Mouse (Mus musculus): ENCODE data around the gene Asna1. TPM values are rescaled to one million over a fixed set of nuclear protein-coding genes. Genes with fewer than 3 reads are reported as not detected.

Asna1 gene
- polyA plus RNA-seq, 1 experiment from 2014 or later, result 95.9 TPM

GRCm38 (mm10) chr8:85027922-85028321, 2.8 kb upstream of the Asna1 start:
- Histone ChIP-seq H3K9ac (ENCODE audit: low read length) (peak overlapping the region; percentile 90), H3K36me3 (ENCODE audit: control insufficient read depth, insufficient read depth, low read length) (peaks cover 49% of the 10 kb centered on the region)

GRCm38 (mm10) chr8:85027516-85027855, 2.4 kb upstream of the Asna1 start:
- peak overlapping the region; percentile 89 for H3K27ac ChIP-seq (ENCODE audit: low read depth)
- H3K4me1 ChIP-seq (replicated peaks; ENCODE audit: control insufficient read depth, insufficient read depth, low read length), result peaks cover 28% of the 10 kb centered on the region
- ATAC-seq (replicated peaks; ENCODE audit: low FRiP score, low TSS enrichment, low read depth) (no peak), DNase-seq (ENCODE audit: low spot score) (no peak)
- no peaks in the 10 kb centered on the region for H3K27me3 ChIP-seq (replicated peaks; ENCODE audit: control insufficient read depth, insufficient read depth, low read length)
- peak overlapping the region; percentile 66 for H3K4me2 ChIP-seq (ENCODE audit: low read length)
- peaks cover 49% of the 10 kb centered on the region for H3K36me3 ChIP-seq (ENCODE audit: control insufficient read depth, insufficient read depth, low read length)
- peak overlapping the region; percentile 90 for H3K9ac ChIP-seq (ENCODE audit: low read length)
- H3K9me3 ChIP-seq (ENCODE audit: control insufficient read depth, low read length), result no peaks in the 10 kb centered on the region
- peak overlapping the region; percentile 93 for H3K4me3 ChIP-seq (ENCODE audit: low read depth, low read length)
- WGBS, result 1% methylated on average over 13 of the region's 13 CpGs

More at GRCm38 (mm10) chr8:85027922-85028321, 2.8 kb upstream of the Asna1 start:
- Histone ChIP-seq H3K4me2 (ENCODE audit: low read length) (peak overlapping the region; percentile 66), H3K4me1 (replicated peaks; ENCODE audit: control insufficient read depth, insufficient read depth, low read length) (peaks cover 28% of the 10 kb centered on the region), H3K27me3 (replicated peaks; ENCODE audit: control insufficient read depth, insufficient read depth, low read length) (no peaks in the 10 kb centered on the region), H3K9me3 (ENCODE audit: control insufficient read depth, low read length) (no peaks in the 10 kb centered on the region), H3K4me3 (ENCODE audit: low read depth, low read length) (peak overlapping the region; percentile 93), H3K27ac (ENCODE audit: low read depth) (no peak overlapping the region)
- DNase-seq (ENCODE audit: low spot score), result no peak
- ATAC-seq (replicated peaks; ENCODE audit: low FRiP score, low TSS enrichment, low read depth), result no peak
- 14% methylated on average over 2 of the region's 2 CpGs for WGBS

- peak within 1 kb of the TSS; percentile 90 for H3K9ac ChIP-seq (ENCODE audit: low read length)
- peak within 1 kb of the TSS; percentile 89 for H3K27ac ChIP-seq (ENCODE audit: low read depth)
- H3K4me2 ChIP-seq (ENCODE audit: low read length), result peak within 1 kb of the TSS; percentile 66
- WGBS, result under 1% methylated on average over 75 of the region's 75 CpGs
- peak; percentile 96 for DNase-seq (ENCODE audit: low spot score)
- ATAC-seq (replicated peaks; ENCODE audit: low FRiP score, low TSS enrichment, low read depth), result peak; percentile 79
- peak within 1 kb of the TSS; percentile 93 for H3K4me3 ChIP-seq (ENCODE audit: low read depth, low read length)
- H3K27me3 ChIP-seq (replicated peaks; ENCODE audit: control insufficient read depth, insufficient read depth, low read length), result no peaks in the 10 kb centered on the region
- peaks cover 28% of the 10 kb centered on the region for H3K4me1 ChIP-seq (replicated peaks; ENCODE audit: control insufficient read depth, insufficient read depth, low read length)
- no peaks in the 10 kb centered on the region for H3K9me3 ChIP-seq (ENCODE audit: control insufficient read depth, low read length)
- H3K36me3 ChIP-seq (ENCODE audit: control insufficient read depth, insufficient read depth, low read length), result peaks cover 49% of the 10 kb centered on the region
Measured at GRCm38 (mm10) chr8:85026670-85027515, 1.8 kb upstream of the Asna1 start, which contains the start of gene Trir. Gene Trir (plus strand): TSS chr8:85026823.

GRCm38 (mm10) chr8:85023846-85024245, 1.2 kb downstream of the Asna1 start:
- 92% methylated on average over 3 of the region's 3 CpGs for WGBS
- no peak overlapping the region for H3K9ac ChIP-seq (ENCODE audit: low read length)
- DNase-seq (ENCODE audit: low spot score), result no peak

GRCm38 (mm10) chr8:85021514-85022055, 3.5 kb downstream of the Asna1 start:
- Histone ChIP-seq H3K36me3 (ENCODE audit: control insufficient read depth, insufficient read depth, low read length) (peaks cover 56% of the 10 kb centered on the region), H3K27me3 (replicated peaks; ENCODE audit: control insufficient read depth, insufficient read depth, low read length) (no peaks in the 10 kb centered on the region), H3K4me1 (replicated peaks; ENCODE audit: control insufficient read depth, insufficient read depth, low read length) (peaks cover 14% of the 10 kb centered on the region), H3K27ac (ENCODE audit: low read depth) (no peak overlapping the region), H3K4me3 (ENCODE audit: low read depth, low read length) (no peak overlapping the region), H3K4me2 (ENCODE audit: low read length) (no peak overlapping the region), H3K9ac (ENCODE audit: low read length) (no peak overlapping the region), H3K9me3 (ENCODE audit: control insufficient read depth, low read length) (no peaks in the 10 kb centered on the region)
- 95% methylated on average over 3 of the region's 3 CpGs for WGBS
- ATAC-seq (replicated peaks; ENCODE audit: low FRiP score, low TSS enrichment, low read depth) (no peak), DNase-seq (ENCODE audit: low spot score) (no peak)

More at GRCm38 (mm10) chr8:85023846-85024245, 1.2 kb downstream of the Asna1 start:
- Histone ChIP-seq H3K4me3 (ENCODE audit: low read depth, low read length) (0 out of 2 replicates have a peak overlapping the region, but pooled peaks have one; percentile 93), H3K4me2 (ENCODE audit: low read length) (peak overlapping the region; percentile 66), H3K4me1 (replicated peaks; ENCODE audit: control insufficient read depth, insufficient read depth, low read length) (peaks cover 24% of the 10 kb centered on the region), H3K27me3 (replicated peaks; ENCODE audit: control insufficient read depth, insufficient read depth, low read length) (no peaks in the 10 kb centered on the region), H3K27ac (ENCODE audit: low read depth) (no peak overlapping the region), H3K36me3 (ENCODE audit: control insufficient read depth, insufficient read depth, low read length) (peaks cover 42% of the 10 kb centered on the region), H3K9me3 (ENCODE audit: control insufficient read depth, low read length) (no peaks in the 10 kb centered on the region)
- ATAC-seq (replicated peaks; ENCODE audit: low FRiP score, low TSS enrichment, low read depth), result no peak

GRCm38 (mm10) chr8:85017209-85017608, 7.9 kb downstream of the Asna1 start:
- H3K9ac ChIP-seq (ENCODE audit: low read length), result no peak overlapping the region
- 44% methylated on average over 5 of the region's 5 CpGs for WGBS
- H3K4me1 ChIP-seq (replicated peaks; ENCODE audit: control insufficient read depth, insufficient read depth, low read length), result no peaks in the 10 kb centered on the region
- ATAC-seq (replicated peaks; ENCODE audit: low FRiP score, low TSS enrichment, low read depth) (no peak), DNase-seq (ENCODE audit: low spot score) (no peak)
- H3K4me3 ChIP-seq (ENCODE audit: low read depth, low read length), result no peak overlapping the region
- H3K36me3 ChIP-seq (ENCODE audit: control insufficient read depth, insufficient read depth, low read length), result peaks cover 39% of the 10 kb centered on the region
- peaks cover 18% of the 10 kb centered on the region; the same call in 1 of the 2 replicates for H3K27me3 ChIP-seq (replicated peaks; ENCODE audit: control insufficient read depth, insufficient read depth, low read length)
- H3K27ac ChIP-seq (ENCODE audit: low read depth), result no peak overlapping the region
- no peak overlapping the region for H3K4me2 ChIP-seq (ENCODE audit: low read length)
- H3K9me3 ChIP-seq (ENCODE audit: control insufficient read depth, low read length), result no peaks in the 10 kb centered on the region

GRCm38 (mm10) chr8:85016724-85017123, 8.4 kb downstream of the Asna1 start:
- Histone ChIP-seq H3K4me1 (replicated peaks; ENCODE audit: control insufficient read depth, insufficient read depth, low read length) (no peaks in the 10 kb centered on the region), H3K4me2 (ENCODE audit: low read length) (no peak overlapping the region), H3K27ac (ENCODE audit: low read depth) (no peak overlapping the region), H3K4me3 (ENCODE audit: low read depth, low read length) (no peak overlapping the region), H3K27me3 (replicated peaks; ENCODE audit: control insufficient read depth, insufficient read depth, low read length) (peaks cover 19% of the 10 kb centered on the region), H3K9ac (ENCODE audit: low read length) (no peak overlapping the region), H3K9me3 (ENCODE audit: control insufficient read depth, low read length) (no peaks in the 10 kb centered on the region), H3K36me3 (ENCODE audit: control insufficient read depth, insufficient read depth, low read length) (peaks cover 35% of the 10 kb centered on the region)
- ATAC-seq (replicated peaks; ENCODE audit: low FRiP score, low TSS enrichment, low read depth), result no peak
- DNase-seq (ENCODE audit: low spot score), result no peak
- 68% methylated on average over 10 of the region's 10 CpGs for WGBS

- peaks cover 37% of the 10 kb centered on the region for H3K27me3 ChIP-seq (replicated peaks; ENCODE audit: control insufficient read depth, insufficient read depth, low read length)
- H3K4me2 ChIP-seq (ENCODE audit: low read length), result peak within 1 kb of the TSS; percentile 46
- no peak within 1 kb of the TSS for H3K27ac ChIP-seq (ENCODE audit: low read depth)
- WGBS, result 53% methylated on average over 2 of the region's 2 CpGs
- H3K4me3 ChIP-seq (ENCODE audit: low read depth, low read length), result peak within 1 kb of the TSS; percentile 17
- DNase-seq (ENCODE audit: low spot score) (no peak), ATAC-seq (replicated peaks; ENCODE audit: low FRiP score, low TSS enrichment, low read depth) (no peak)
- peaks cover 20% of the 10 kb centered on the region for H3K36me3 ChIP-seq (ENCODE audit: control insufficient read depth, insufficient read depth, low read length)
- H3K4me1 ChIP-seq (replicated peaks; ENCODE audit: control insufficient read depth, insufficient read depth, low read length), result no peaks in the 10 kb centered on the region
- H3K9ac ChIP-seq (ENCODE audit: low read length), result no peak within 1 kb of the TSS
- no peaks in the 10 kb centered on the region for H3K9me3 ChIP-seq (ENCODE audit: control insufficient read depth, low read length)
Measured at GRCm38 (mm10) chr8:85014431-85014830, 10.7 kb downstream of the Asna1 start, which contains the start of gene Best2. Gene Best2 (minus strand): TSS chr8:85014531.

All from intestine, embryonic 14.5 days (tissue).